Mouse (Mus musculus) stomach, embryonic 16.5 days (tissue): ENCODE measurements around the gene Kyat1. TPM values are rescaled to one million over a fixed set of nuclear protein-coding genes. Genes with fewer than 3 reads are reported as not detected.

Source experiments
- ATAC-seq: fragments of 200-750 bp; cut with Nextera tagmentation; 2 replicates; pipeline ENCODE4 v1.8.0; 2017; ENCODE audit warnings: moderate number of reproducible peaks, moderate TSS enrichment; ENCODE audit not compliant: insufficient read depth, low FRiP score
- H3K27ac ChIP-seq: fragments of 300-500 bp; sonication (generic); 2 replicates; pipeline ENCODE4 v1.5.1; 2014; ENCODE audit warnings: low read length
- H3K27me3 ChIP-seq: fragments of 300-500 bp; sonication (generic); 2 replicates; pipeline ENCODE4 v1.6.1; 2014; ENCODE audit warnings: low read length, control low read depth, mixed read lengths; ENCODE audit not compliant: control insufficient read depth, insufficient read depth
- H3K36me3 ChIP-seq: fragments of 300-500 bp; sonication (generic); 2 replicates; pipeline ENCODE4 v1.6.1; 2014; ENCODE audit warnings: low read length; ENCODE audit not compliant: control insufficient read depth, insufficient read depth
- H3K4me1 ChIP-seq: fragments of 300-500 bp; sonication (generic); 2 replicates; pipeline ENCODE4 v1.6.1; 2014; ENCODE audit warnings: low read length, control low read depth, mixed read lengths; ENCODE audit not compliant: control insufficient read depth, insufficient read depth
- H3K4me2 ChIP-seq: fragments of 300-500 bp; sonication (generic); 2 replicates; pipeline ENCODE4 v1.6.1; 2014; ENCODE audit warnings: low read depth, low read length, mixed read lengths
- H3K4me3 ChIP-seq: fragments of 300-500 bp; sonication (generic); replicated peaks from 2 replicates; pipeline ENCODE4 v1.5.1; 2014; ENCODE audit warnings: mild to moderate bottlenecking, low read length
- H3K9ac ChIP-seq: fragments of 300-500 bp; sonication (generic); 2 replicates; pipeline ENCODE4 v1.6.1; 2014; ENCODE audit warnings: low read length
- H3K9me3 ChIP-seq: fragments of 300-500 bp; sonication (generic); replicated peaks from 2 replicates; pipeline ENCODE4 v1.6.1; 2016; ENCODE audit warnings: low read length, control low read depth; ENCODE audit not compliant: control insufficient read depth
- WGBS: fragments of 180-500 bp; shearing (Covaris S2); extraction: QIAGEN DNeasy Blood & Tissue Kit; methylation state at CpG from one replicate; pipeline ENCODE4 v1.1.7; 2014; 5-methylcytosine and 5-hydroxymethylcytosine counted together
- polyA plus RNA-seq: library from polyadenylated mRNA; unstranded; fragments of >200 nt; fragmentation: Nextera tagmentation; extraction: Ambion mirVana; gene quantifications from 2 replicates; pipeline ENCODE4 v1.2.1, GENCODE M21; 2015

Kyat1 gene
- polyA plus RNA-seq = 25.8 and 39.2 TPM in 2 replicates

GRCm38 (mm10) chr2:30205629-30206357 lies at the start of gene Kyat1:
Gene Kyat1, minus strand, starts transcription at chr2:30205847.
- no peaks in the 10 kb centered on the region for H3K27me3 ChIP-seq
- peak; percentile 93 for ATAC-seq
- peaks cover 12% of the 10 kb centered on the region for H3K4me1 ChIP-seq
- peak within 1 kb of the TSS; percentile 72 for H3K4me3 ChIP-seq
- H3K4me2 ChIP-seq = peak within 1 kb of the TSS; percentile 65
- peak within 1 kb of the TSS; percentile 75 for H3K9ac ChIP-seq
- H3K9me3 ChIP-seq = no peaks in the 10 kb centered on the region
- under 1% methylated on average over 44 of the region's 44 CpGs for WGBS
- H3K36me3 ChIP-seq = no peaks in the 10 kb centered on the region
- peak within 1 kb of the TSS; percentile 90 for H3K27ac ChIP-seq

- Histone ChIP-seq H3K36me3 (peaks cover 22% of the 10 kb centered on the region), H3K4me2 (no peak overlapping the region), H3K27me3 (no peaks in the 10 kb centered on the region), H3K4me1 (peaks cover 21% of the 10 kb centered on the region; the same call in 1 of the 2 replicates), H3K9ac (no peak overlapping the region), H3K4me3 (no peak overlapping the region), H3K27ac (no peak overlapping the region), H3K9me3 (no peaks in the 10 kb centered on the region)
- ATAC-seq = no peak
- WGBS = 77% methylated on average over 5 of the region's 5 CpGs
These were observed 48.2 kb upstream of the Kyat1 start for GRCm38 (mm10) chr2:30253809-30254208.

- H3K9ac ChIP-seq = peak overlapping the region; percentile 57
- no peak overlapping the region for H3K4me2 ChIP-seq
These were observed 46.9 kb upstream of the Kyat1 start for GRCm38 (mm10) chr2:30252521-30252920.

GRCm38 (mm10) chr2:30251417-30252104 lies 45.9 kb upstream of the Kyat1 start:
- Histone ChIP-seq H3K9me3 (no peaks in the 10 kb centered on the region), H3K4me2 (peak overlapping the region; percentile 28; the same call in 1 of the 2 replicates), H3K4me1 (peaks cover 20% of the 10 kb centered on the region; the same call in 1 of the 2 replicates), H3K27me3 (no peaks in the 10 kb centered on the region), H3K27ac (peak overlapping the region; percentile 96), H3K36me3 (peaks cover 14% of the 10 kb centered on the region), H3K9ac (peak overlapping the region; percentile 57), H3K4me3 (no peak overlapping the region)
- peak; percentile 94 for ATAC-seq
- 58% methylated on average over 5 of the region's 5 CpGs for WGBS

More at GRCm38 (mm10) chr2:30252521-30252920, 46.9 kb upstream of the Kyat1 start:
- Histone ChIP-seq H3K36me3 (peaks cover 22% of the 10 kb centered on the region), H3K9me3 (no peaks in the 10 kb centered on the region), H3K4me3 (no peak overlapping the region), H3K27me3 (no peaks in the 10 kb centered on the region), H3K27ac (peak overlapping the region; percentile 96), H3K4me1 (peaks cover 20% of the 10 kb centered on the region; the same call in 1 of the 2 replicates)
- ATAC-seq = no peak
- WGBS = 68% methylated on average over 3 of the region's 3 CpGs

GRCm38 (mm10) chr2:30250166-30251128 lies 44.8 kb upstream of the Kyat1 start:
- no peaks in the 10 kb centered on the region for H3K27me3 ChIP-seq
- H3K9me3 ChIP-seq = no peaks in the 10 kb centered on the region
- H3K4me2 ChIP-seq = no peak overlapping the region
- peaks cover 3% of the 10 kb centered on the region; the same call in 1 of the 2 replicates for H3K36me3 ChIP-seq
- 83% methylated on average over 10 of the region's 10 CpGs for WGBS
- peaks cover 20% of the 10 kb centered on the region; the same call in 1 of the 2 replicates for H3K4me1 ChIP-seq
- H3K9ac ChIP-seq = no peak overlapping the region
- H3K4me3 ChIP-seq = no peak overlapping the region
- H3K27ac ChIP-seq = peak overlapping the region; percentile 84
- no peak for ATAC-seq

GRCm38 (mm10) chr2:30249182-30249581 lies 43.5 kb upstream of the Kyat1 start:
- H3K36me3 ChIP-seq = no peaks in the 10 kb centered on the region
- H3K27me3 ChIP-seq = no peaks in the 10 kb centered on the region
- H3K9ac ChIP-seq = no peak overlapping the region
- ATAC-seq = no peak
- 84% methylated on average over 3 of the region's 3 CpGs for WGBS
- H3K4me2 ChIP-seq = no peak overlapping the region
- no peak overlapping the region for H3K27ac ChIP-seq
- H3K4me3 ChIP-seq = no peak overlapping the region
- H3K4me1 ChIP-seq = peaks cover 29% of the 10 kb centered on the region
- H3K9me3 ChIP-seq = no peaks in the 10 kb centered on the region

GRCm38 (mm10) chr2:30247681-30248080 lies 42.0 kb upstream of the Kyat1 start:
- 75% methylated on average over 4 of the region's 4 CpGs for WGBS
- Histone ChIP-seq H3K27me3 (no peaks in the 10 kb centered on the region), H3K4me3 (no peak overlapping the region), H3K27ac (no peak overlapping the region), H3K9ac (no peak overlapping the region), H3K9me3 (no peaks in the 10 kb centered on the region), H3K4me1 (peaks cover 30% of the 10 kb centered on the region), H3K4me2 (no peak overlapping the region), H3K36me3 (no peaks in the 10 kb centered on the region)
- ATAC-seq = no peak

GRCm38 (mm10) chr2:30247036-30247435 lies 41.4 kb upstream of the Kyat1 start:
- Histone ChIP-seq H3K4me3 (no peak overlapping the region), H3K9ac (no peak overlapping the region), H3K4me1 (peaks cover 27% of the 10 kb centered on the region), H3K27ac (no peak overlapping the region), H3K27me3 (no peaks in the 10 kb centered on the region), H3K9me3 (no peaks in the 10 kb centered on the region), H3K4me2 (no peak overlapping the region), H3K36me3 (no peaks in the 10 kb centered on the region)
- 90% methylated on average over 5 of the region's 5 CpGs for WGBS
- ATAC-seq = no peak
